Mouse (Mus musculus): ENCODE measurements around the gene Golga4.

Gene Golga4

DNA sequence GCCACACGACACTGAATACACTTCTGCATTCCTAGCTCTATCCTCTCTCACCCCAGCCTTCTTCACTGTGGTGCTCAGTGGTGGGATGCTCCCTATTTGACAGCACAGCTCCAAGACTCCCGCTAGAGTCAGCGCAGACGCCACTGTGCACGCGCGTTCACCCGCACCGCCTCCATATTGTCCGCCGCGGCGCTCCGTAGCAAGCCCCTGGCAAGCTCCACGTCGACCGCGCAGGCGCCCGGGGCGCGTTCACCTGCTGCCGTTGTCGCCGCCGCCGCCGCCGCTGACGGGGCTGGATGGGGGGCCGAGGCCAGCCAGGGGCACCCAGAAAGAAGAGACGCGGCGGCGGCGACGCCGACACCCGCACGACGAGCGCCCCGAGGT, at the start of gene Golga4:
Gene Golga4, plus strand, starts transcription at position 248 of the 384 bp plus-strand sequence.
- peak; percentile 92 for DNase-seq

DNA sequence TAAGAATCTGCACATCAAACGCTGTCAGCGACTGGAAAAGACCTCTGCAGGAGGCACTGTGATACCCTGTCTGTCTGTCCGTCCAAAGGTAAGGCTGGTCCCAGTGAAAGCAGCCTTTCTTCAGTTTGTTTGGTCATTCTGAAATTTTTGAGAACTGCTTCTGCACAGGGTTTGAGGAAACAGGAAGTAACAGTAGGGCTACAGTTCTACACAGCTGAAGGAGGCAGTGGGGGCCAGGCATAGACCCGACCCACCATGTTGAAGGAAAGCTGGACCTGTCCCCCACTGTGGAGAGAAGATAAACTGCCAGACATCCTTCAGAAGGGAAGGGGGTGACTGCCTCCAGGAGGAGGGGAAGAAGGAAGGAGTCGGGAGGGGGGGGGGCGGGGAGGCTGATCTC, 49.7 kb upstream of the Golga4 start:
- no peak for DNase-seq

DNA sequence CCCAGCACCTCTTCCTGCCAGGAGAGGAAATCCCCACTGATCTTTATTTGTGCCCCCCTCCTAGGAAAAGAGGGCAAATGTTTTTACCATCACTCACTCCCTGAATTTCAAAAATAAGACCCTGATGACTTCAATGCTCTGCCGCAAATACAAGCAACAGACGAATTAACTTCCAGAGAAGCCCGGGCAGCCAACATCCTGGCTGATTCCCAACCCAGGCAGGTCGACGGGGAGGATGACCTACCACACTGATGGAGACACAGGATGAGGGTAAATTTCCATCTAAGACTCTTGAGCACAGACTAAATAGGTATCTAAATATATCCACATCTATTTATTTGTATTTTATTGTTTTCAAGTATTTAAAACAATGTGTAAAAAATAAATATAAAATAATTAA, 48.0 kb upstream of the Golga4 start:
- DNase-seq, result no peak

GRCm38 (mm10) chr9:118464031-118464430, 42.0 kb upstream of the Golga4 start:
- DNase-seq, result no peak

GRCm38 (mm10) chr9:118468301-118468700, 37.8 kb upstream of the Golga4 start:
- DNase-seq, result no peak

DNA sequence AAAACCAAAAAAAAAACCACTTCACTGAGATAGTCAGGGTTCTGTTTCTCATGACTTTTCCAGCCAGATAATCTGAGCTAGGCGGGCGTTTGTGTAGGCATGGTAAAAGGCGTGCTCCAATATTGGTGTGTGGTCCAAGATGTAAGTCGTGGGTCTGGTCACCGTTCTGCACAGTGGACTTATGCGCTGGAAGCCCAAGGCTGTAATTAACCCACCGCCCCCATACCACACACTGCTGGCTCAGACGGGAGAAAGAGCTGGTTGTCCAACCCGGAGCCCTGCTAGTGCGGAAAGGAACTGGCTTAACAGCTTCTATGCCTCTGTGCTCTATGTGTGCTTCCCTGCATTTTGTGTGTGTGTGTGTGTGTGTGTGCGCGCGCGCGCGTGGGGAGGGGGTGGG, 36.8 kb upstream of the Golga4 start:
- DNase-seq, result no peak

DNA sequence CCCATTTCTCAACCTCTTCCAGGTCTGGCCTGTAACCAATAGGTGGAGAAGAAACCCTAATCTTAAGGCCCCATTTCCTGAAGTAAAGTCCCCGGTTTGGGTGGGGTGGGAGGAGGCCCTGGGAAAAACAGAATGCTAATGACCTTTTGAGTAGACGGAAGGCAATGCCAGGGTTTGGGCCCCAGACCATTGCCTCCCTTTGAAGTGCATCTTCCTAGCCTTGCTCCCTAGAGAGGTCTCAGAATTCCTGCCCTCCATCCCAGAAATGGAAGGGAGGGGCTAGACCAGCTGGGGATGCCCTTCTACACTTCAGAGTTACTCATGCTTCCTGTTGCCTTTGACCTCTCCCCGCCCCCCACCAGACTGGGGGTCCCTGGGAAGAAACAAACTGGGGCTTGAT, 34.8 kb upstream of the Golga4 start:
- DNase-seq, result no peak

- DNase-seq, result no peak
These were observed 29.8 kb upstream of the Golga4 start for GRCm38 (mm10) chr9:118476211-118476765.

- no peak for DNase-seq
These were observed 29.2 kb upstream of the Golga4 start for GRCm38 (mm10) chr9:118476766-118477271.

GRCm38 (mm10) chr9:118477281-118477931, 28.7 kb upstream of the Golga4 start:
- DNase-seq, result no peak

DNA sequence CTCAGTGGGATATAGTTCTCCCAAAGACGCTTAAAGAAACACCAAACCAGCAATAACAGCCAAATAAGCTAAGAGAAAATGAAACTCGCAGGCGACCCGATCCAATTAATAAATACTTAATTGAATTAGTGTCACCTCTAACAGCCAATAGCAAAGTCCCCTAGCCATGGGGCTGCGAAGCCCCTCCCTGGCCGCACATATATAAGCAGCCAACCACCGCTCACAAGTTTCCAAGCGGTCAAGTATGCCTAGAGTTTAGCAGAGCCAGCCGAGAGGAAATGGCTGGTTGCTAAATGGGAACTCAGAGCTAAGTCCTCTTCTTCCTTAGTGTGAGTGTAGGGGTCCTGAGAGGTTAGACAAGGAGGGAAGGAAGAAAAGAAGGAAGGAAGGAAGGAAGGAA, 28.1 kb upstream of the Golga4 start, which contains the start of gene Eomes:
Gene Eomes, plus strand, starts transcription at position 252 of the 400 bp plus-strand sequence.
- no peak for DNase-seq

GRCm38 (mm10) chr9:118478458-118478838, 27.6 kb upstream of the Golga4 start:
- no peak for DNase-seq

- peak; percentile 32 for DNase-seq
These were observed 27.1 kb upstream of the Golga4 start for GRCm38 (mm10) chr9:118478839-118479507.

GRCm38 (mm10) chr9:118479508-118480291, 26.4 kb upstream of the Golga4 start:
- DNase-seq, result no peak

- DNase-seq, result no peak
These were observed 25.8 kb upstream of the Golga4 start for GRCm38 (mm10) chr9:118480292-118480690.

GRCm38 (mm10) chr9:118482210-118482609, 23.9 kb upstream of the Golga4 start:
- no peak for DNase-seq

- no peak for DNase-seq
These were observed 19.5 kb upstream of the Golga4 start for GRCm38 (mm10) chr9:118486361-118487095.

DNA sequence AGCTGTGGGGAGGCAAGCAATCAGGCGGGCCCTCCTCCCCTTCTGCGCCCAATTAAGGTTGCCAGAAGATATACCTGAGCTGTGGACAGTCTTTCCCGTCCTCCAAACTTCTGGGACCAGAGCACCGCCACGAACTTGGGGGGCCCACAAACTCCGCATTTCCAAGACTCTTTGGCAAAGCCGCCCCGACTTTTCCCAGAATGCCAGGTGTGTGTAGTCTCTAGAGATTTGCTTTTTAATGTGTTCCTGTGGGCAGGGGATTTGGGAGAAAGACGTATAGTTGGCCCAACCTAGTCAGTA, 19.0 kb upstream of the Golga4 start:
- DNase-seq, result no peak

DNA sequence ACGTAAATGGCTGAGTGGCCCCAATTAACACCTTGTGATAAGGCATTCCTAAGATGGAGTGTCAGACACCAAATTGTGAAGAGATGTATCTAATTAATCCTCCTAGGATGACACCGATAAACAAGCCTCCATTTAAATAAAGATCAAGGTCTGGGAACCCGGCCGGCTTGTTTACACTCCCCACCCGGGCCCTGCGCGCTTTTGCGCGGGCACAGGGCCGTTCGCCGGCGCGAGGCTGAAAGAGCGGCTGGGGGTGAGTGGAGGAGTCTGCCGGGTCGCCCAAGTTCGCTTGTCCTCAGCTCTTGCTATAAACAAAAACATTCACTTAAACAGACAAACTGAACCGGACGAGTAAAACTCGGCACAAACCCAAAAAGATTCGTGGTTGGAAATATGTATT, 18.4 kb upstream of the Golga4 start:
- DNase-seq, result no peak

GRCm38 (mm10) chr9:118488138-118488895, 17.8 kb upstream of the Golga4 start:
- DNase-seq, result peak; percentile 72

- DNase-seq, result no peak
These were observed 17.0 kb upstream of the Golga4 start for GRCm38 (mm10) chr9:118488896-118489578.

Data from lung, postnatal 10 days (tissue).